Mouse (Mus musculus): ENCODE measurements around the gene Hist1h4f.
"Not testable (repeated sequence)": the region's sequence is repeated elsewhere in the genome, so short reads cannot be mapped to it uniquely, and the experiment has no call there.

The Hist1h4f gene

DNA sequence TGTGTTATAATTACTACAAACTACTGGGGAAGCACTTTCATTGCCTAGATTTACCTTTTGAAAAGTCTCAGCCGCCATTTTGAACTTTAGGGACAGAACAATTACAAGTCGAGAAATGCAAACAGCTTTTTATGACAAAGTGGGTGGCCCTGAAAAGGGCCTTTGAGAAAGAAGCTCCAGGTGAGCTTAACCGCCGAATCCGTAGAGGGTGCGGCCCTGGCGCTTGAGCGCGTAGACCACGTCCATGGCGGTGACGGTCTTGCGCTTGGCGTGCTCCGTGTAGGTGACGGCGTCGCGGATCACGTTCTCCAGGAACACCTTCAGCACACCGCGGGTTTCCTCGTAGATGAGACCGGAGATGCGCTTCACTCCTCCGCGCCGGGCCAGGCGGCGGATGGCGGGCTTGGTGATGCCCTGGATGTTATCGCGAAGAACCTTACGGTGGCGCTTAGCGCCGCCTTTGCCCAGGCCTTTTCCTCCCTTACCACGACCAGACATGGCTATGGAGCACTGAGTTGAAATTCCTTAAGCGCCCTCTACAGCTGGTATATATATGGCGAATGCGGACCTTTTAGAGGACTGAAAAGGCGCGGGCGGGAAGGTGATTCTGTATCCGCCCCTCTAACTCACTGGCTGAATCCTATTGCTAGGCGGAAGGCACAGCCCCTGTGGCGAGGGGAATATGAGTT is at the start of gene Hist1h4f:
Gene Hist1h4f (minus strand): TSS at position 503 of the 689 bp plus-strand sequence.
- DNase-seq (ENCODE audit: low read depth): peak; percentile 87

DNA sequence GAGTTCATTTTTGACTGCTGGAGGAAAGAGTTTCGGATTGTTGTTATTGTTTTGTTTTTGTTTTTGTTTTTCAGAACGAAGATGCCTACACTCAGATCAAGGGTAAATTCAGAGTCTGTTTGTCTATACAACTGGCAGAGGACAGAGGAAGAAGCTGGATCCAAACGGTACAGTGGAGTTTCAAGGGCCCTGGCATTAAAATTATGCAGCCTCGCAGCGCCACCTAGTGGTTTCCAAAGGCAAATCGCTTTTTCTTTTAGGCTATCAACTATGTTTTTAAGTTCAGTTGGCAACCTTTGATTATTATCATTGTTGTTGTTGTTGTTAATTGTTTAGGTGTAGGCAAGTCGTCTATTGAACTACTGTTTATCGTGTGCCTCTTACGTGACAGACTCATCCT is 46.5 kb upstream of the Hist1h4f start:
- peak; percentile 43 for DNase-seq (ENCODE audit: low read depth)

DNA sequence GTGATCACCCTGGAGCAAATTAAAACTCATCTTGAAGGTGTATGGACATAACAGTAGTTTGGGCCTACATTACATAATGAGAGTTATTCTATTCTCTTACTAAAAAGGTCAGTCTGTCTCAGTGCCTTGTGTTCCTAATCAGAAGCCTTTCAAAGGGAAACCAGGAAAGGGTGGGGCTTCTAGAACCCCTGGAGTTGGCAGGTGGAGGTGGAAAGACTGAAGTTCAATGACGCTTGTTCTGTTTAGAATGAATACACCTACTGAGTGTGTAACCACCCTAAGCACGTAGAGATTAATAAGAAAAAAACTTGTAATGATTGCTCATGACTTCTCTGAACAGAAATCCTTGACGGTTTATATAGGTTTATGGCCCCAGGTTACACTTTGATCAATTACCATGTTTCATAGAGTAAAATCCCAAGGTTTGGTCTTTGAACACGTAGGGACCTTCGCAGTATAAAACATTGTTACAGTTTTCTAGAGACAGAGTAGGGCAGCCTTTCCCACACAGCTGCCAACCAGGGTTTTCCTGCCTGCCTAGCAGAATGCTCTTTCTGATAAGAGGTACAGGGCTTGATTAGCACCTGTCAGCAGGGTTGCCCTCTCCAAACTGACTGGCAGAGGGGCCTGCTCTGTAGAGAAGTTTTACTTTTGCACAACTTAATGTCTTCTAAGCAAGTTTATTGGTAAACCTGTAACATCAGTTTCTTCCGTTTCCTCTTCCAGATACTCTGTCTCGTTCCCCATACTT is 44.3 kb upstream of the Hist1h4f start:
- DNase-seq (ENCODE audit: low read depth): no peak

DNA sequence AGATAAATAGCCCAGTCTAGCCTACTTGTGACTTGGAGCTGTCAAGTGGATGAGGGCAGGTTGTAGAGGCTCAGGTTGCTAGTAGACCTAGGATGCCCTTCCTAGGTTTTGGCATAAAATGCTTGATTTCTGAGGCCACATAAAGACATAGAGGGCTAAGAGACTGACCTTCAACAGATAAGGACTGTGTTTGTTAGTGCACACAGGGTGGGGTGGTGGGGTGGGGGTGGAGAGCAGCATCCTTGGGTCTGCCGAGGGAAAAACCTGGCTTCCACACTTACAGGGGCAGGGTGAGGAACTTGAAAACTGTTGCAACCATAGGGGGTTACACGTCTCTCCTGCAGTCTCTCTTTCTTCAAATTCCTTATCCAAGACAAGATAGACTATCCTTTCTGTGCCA is 43.7 kb upstream of the Hist1h4f start:
- DNase-seq (ENCODE audit: low read depth): no peak

DNA sequence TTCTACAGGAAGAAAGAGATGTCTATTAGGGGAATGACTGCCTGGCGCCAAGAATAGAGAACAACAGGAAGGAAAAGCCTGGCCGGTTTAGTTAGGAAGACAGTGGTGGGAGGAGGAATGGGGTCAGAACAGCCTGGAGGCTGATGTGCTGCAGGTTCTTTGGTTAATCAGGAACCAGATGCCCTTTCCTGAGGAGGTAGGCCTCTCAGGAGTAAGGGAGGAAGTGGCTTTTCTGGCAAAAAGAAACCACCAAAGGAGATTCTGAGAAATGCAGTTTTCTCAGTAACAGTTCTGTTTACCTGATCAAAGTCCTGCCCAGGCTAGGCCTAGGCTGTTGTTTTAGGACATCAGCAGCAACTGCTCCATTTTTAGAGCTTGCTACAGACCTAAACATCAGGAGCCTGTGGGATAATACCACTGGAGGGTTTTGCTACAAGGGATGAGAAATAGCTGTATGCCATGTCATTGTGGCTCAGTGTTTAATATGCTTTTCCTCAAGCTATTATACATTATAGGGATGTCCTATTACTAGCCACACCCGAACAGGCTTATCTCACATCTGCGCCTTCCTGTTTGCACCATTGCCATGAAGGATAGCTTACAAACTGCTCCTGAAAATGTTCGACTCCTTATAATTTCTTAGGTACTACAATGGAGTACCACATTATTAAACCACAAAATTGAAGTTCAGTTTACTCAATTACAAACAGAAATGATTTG is 41.8 kb upstream of the Hist1h4f start:
- no peak for DNase-seq (ENCODE audit: low read depth)

DNA sequence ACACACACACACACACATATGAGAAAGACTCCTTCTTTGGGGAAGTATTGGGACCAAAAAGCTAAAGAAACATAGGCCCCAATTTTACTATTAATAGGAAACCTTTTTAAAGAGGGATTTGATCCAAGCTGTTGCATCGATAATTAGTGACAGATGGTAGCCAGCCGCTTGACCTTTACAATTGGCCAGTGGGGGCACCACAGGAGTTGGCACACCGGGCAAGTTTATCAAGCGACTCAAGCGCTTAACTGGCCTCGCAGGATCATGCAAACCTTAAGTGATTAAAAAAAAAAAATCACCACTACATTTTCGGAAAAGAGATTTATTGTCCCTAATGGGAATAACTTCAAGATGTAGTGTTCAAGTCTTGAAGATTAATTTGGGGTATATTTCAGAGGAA is 41.2 kb upstream of the Hist1h4f start:
- no peak for DNase-seq (ENCODE audit: low read depth)

DNA sequence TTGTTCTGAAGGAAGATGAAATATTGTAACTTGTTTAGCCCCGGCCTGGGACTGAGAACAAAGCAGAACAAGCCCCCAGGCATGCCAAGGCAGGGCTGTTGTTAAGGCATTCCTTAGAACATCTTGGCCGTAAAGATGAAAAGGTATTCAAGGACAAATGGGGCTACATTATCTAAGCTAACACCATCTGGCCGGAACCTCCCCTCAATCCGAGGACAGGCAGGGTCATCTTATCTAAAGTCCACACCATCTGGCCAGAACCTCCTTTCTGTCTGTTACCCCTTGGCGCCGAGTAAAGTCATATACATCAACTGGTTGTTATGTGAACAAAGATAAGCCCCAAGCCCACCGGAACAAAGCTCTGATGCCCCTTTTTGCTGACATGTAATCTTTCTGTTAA is 40.4 kb upstream of the Hist1h4f start:
- not testable (repeated sequence) for DNase-seq (ENCODE audit: low read depth)

DNA sequence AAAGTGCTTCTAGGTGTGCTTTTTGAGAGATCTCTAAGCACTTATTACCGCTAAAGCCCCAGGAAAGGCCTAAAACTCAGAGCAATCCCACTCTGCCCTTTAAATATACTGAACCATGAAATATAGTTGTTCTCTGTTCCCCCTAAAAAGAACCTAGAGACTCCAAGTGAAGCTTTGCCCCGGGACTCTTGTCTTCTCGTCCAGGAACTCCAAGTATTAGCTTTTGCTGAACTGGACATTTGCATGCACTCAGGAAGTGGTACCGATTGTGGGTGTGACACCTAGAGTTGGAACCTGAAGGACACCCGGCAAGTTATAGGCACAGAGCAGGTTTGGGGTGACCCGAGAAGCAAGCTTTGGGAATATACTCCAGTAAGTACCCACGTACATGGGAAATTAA is 39.8 kb upstream of the Hist1h4f start:
- DNase-seq (ENCODE audit: low read depth): no peak

DNA sequence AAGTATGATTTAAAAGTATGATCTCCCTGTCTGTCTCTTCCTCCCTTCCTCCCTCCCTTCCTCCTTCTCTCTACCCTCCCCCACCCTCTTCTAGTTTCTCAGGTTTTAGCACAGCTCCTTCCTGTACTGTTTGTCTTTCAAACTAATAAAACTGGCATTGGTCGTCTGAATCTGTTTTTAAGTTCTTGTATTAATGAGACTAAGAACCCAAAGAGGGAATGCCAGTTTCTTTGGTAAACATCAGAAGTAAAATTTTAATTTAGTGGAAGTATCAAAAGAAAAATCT is 35.4 kb upstream of the Hist1h4f start:
- no peak for DNase-seq (ENCODE audit: low read depth)

DNA sequence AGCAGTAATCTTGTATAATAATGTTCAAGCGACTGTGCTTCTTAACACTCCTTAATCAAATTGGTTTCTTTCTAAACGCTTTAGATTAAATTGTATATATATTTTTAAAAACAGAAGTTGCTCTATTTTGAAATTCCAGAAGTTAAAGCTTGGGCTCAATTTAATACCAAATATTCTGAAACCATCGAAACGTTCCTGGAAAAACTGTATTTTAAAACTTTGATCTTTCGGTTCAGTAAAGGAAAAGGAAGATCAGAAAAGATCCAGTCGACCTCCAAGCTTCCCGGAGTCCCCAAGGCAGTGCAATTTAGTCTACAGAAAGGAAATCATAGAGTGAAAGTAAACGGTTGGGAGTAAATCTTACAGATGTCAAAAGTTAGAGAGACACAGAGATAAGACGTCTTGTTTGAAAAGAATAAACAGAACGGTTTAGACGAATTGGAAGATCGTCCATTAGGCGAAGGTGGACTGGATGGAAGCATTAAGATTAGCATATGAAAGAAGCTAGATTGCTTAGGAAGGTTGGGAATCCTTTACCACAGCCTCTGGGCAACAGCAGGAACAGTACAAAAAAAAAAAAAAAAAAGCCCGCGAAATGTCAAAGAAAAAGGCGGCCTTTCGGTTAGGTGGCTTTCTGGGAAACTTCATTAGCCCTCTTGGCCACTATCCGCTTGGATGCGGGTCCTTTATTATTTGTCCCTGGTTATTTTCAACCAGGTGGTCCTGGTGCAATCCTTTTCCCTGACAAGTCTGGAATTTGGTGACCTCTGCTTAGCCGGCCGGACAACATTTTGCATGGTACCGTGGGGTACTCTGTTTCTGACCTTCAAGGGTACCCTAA is 34.9 kb upstream of the Hist1h4f start:
- DNase-seq (ENCODE audit: low read depth): no peak

DNA sequence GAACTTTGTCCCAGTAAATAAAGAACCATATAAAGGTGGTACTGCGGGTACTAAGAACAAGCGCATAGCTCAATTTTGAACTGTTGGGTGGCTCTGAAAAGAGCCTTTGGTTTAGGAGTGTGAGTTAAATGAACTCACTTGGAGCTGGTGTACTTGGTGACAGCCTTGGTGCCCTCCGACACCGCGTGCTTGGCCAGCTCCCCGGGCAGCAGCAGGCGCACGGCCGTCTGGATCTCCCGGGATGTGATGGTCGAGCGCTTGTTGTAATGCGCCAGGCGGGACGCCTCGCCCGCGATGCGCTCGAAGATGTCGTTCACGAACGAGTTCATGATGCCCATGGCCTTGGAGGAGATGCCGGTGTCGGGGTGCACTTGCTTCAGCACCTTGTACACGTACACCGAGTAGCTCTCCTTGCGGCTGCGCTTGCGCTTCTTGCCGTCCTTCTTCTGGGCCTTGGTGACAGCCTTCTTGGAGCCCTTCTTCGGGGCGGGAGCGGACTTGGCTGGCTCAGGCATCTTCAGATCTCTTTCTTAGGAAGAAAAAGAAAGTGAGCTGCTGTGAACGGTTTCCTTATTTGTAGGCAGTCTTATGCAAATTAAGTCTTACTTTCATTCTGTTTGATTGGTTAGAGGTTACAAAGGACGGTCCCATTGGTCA is 34.1 kb upstream of the Hist1h4f start:
- DNase-seq (ENCODE audit: low read depth): peak; percentile 90

DNA sequence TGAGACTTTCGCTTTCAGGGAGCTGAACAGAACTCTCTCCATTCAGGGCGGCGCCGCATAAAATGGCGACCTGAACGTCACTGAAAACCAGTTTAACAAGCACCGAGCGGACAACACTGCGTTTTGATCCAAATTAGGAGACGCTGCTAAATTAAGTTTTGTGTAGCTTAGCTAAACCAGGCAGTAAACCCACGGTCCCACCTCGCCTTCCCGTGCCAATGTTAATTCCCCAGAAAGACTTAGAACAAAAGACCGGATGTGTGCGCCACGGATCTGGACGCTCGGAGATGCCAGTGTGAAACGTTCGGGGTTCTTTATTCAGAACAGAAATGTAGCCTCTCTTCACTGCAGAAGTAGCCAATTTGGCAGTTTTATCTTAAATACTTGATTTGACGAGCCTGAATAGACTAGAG is 33.6 kb upstream of the Hist1h4f start:
- no peak for DNase-seq (ENCODE audit: low read depth)

DNA sequence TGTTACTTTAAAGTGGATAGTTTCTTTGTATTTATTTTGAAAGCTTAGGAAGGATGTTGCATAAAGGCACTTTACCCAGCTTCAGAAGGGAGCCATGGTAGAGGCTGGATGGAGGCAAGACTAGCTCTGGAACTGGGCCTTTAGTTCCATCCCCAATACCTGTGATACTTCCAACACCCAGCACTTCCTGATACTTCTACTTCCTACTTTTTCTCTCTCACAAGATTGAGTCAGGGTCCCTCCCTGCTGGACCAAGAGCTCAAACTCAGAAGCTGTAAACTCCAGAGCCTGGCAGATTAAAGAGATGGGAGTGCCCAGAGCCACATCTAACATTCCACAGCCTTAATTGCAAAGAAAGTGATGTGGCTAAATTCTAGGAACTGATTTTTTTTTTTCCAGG is 32.9 kb upstream of the Hist1h4f start:
- no peak for DNase-seq (ENCODE audit: low read depth)

DNA sequence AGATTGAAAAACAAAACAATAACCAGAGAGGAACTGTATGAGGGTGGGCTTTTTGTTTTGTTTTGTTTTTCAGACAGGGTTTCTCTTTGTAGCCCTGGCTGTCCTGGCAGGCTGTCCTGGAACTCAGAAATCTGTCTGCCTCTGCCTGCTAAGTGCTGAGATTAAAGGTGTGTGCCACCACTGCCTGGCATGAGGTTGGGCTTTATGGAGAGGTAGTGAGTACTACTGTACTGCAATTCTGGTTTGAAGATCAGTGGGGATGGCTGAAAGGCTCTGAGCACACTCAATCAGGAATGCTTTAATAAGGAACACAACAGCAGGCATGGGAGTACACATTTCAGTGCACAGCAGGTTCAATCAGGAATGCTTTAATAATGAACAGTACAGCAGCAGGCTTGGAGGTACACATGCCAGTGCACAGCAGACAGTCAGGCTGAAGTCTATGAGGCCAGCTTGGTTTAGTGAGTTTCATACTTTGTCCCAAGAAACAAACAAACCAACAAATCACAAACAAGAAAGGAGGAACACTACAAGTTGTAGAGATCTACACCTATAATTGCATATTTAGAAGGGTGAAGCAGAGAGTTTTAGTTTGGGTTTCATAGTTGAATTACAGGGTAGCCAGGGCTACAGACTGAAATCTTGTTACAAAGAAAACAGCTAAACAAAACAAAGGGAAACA is 32.1 kb upstream of the Hist1h4f start:
- no peak for DNase-seq (ENCODE audit: low read depth)

DNA sequence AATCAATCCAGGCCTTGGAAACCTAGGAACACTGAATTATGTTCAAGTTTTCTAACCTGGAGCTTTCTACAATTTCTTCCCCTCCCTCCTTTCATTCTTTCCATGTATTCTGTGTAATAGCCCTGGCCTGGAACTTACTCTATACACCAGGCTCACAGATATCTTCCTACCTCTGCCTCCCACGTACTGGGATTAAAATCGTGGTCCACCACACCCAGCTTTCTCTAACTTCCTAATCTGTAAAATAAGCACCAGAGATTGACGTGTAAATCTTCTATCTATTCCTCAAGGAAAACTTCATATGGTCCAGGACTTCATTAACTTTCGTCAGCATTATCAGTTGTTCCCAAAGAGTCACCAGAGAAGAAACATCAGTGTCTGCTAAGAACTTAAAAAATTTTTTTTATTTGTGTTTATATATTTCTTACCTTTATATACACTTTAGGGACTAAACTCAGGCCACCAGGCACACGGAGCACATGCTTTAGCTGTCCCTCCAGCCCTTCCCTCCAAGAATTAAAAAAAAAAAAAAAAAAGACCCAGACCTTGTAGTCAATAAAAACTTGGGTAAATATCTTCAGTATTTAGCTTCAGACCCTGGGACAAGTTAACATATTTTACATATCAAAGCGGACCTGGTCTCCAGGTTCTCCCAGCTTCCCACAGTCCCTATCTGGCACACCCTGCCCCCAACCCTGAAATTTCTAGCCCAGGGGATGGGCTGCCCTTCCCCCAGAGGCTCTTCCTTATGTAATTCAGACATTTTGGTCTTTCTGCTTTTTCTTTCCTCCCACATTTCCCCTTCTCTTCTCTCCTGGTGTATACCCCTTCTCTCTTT is 31.0 kb upstream of the Hist1h4f start:
- DNase-seq (ENCODE audit: low read depth): no peak

DNA sequence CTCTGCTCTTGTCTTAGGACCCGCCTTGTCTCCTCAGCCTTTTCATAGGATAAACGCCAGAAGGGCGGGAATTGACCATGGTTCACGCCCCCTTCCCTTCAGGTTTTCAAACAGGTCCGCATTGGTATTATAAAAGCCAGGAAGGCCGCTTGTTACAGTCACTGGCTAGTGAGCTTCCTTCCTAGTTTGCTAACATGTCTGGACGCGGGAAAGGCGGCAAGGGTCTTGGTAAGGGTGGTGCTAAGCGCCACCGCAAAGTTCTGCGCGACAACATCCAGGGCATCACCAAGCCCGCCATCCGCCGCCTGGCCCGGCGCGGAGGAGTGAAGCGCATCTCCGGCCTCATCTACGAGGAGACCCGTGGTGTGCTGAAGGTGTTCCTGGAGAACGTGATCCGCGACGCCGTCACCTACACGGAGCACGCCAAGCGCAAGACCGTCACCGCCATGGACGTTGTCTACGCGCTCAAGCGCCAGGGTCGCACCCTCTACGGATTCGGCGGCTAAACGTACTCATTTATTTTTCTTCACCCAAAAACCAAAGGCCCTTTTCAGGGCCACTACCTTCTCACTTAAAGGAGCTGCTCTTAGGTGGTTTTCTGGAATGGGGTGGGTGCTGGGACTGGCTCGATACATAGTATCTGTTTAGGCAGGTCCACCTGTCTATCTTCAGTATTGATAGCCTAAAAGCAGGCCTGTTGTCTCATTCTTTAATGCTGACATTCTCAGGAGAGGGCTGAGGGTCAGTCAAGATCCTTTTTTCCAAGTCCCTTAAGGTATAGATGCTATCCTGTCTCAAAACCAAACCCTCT is 30.2 kb upstream of the Hist1h4f start, which contains the start of gene Hist1h4d:
Gene Hist1h4d (plus strand): TSS at position 191 of the 811 bp plus-strand sequence.
- DNase-seq (ENCODE audit: low read depth): peak; percentile 96

DNA sequence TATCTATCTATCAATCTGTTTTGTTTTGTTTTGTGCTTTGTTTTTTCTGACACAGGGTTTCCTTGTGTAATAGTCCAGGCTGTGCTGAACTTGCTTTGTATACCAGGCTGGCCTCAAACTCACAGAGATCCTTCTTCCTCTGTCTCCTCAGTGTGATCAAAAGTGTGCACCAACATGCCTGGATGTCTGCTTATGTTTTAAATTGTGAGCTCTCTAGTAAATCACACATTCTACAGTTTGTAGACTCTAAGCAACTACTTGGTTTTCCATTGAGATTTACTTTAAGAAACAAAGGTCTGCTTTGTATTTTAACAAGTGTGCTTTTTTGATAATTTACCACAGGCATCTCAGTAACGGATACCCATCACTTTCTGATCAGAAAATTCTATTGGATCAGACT is 26.4 kb upstream of the Hist1h4f start:
- DNase-seq (ENCODE audit: low read depth): no peak

DNA sequence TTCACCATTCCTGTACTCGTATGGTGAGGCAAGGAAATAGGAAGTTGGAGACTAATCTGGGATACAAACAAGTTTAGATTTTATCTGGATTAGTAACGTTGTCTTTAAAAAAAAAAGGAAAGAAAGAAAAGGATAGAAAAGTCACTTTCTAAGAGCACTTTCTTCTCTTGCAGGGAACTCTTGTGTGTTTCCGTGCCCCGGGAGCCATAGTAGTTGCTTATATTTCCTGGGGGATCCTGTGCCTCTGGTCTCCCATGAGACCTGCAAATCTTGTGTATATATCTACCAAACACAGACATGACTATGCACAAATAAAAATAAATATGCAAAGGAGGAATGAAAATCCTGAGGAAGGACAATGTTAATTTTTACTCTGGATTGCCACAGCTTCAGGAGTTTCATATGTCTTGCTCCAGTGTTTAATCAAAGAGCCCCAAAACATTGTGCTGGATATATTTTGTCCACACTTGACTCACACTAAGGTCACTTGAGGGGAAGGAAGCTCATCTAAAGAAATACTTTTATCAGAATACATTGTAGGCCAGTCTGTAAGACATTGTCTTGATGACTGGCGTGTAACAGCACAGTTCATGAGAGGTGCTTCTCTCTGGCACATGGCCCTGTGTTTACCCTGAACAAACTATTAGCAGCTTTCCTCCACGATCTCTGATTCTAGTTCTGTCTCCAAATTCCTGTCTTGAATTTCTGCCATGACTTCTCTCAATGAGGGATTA is 25.6 kb upstream of the Hist1h4f start:
- no peak for DNase-seq (ENCODE audit: low read depth)
